Mouse (Mus musculus): ENCODE results near the gene Arhgef28.

DNA sequence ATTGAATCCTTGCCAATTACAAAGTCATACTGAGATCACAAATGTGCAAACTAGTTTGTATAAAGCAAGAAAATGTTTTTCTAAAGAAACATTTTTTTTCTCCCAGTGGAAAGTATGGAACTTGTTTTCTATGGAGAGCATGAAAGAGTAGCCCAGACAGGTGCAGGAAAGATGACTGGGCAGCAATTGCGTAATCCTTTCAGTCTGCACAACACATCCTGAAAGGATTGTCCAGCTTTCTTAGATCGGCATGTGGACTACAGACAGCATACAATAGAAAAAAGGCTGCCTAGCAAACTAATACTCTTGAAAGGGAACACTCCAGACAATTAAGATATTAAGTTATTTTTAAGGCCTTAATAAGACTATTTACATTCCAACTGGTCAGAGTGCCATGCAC is 95.2 kb downstream of the Arhgef28 start:
- TF ChIP-seq POLR2A (IDR thresholded peaks at IDR 0.05; ENCODE audit: insufficient read depth, low read length) (no peak), CTCF (IDR thresholded peaks at IDR 0.05; ENCODE audit: low read depth, low read length) (no peak), EP300 (IDR thresholded peaks at IDR 0.05; ENCODE audit: insufficient read depth, low read depth, low read length) (no peak)
